Mouse (Mus musculus): ENCODE results near the gene Pdrg1. TPM values are rescaled to one million over a fixed set of nuclear protein-coding genes. Genes with fewer than 3 reads are reported as not detected.

Gene Pdrg1
- polyA plus RNA-seq, 1 experiment from 2014 or later, result 234 TPM

DNA sequence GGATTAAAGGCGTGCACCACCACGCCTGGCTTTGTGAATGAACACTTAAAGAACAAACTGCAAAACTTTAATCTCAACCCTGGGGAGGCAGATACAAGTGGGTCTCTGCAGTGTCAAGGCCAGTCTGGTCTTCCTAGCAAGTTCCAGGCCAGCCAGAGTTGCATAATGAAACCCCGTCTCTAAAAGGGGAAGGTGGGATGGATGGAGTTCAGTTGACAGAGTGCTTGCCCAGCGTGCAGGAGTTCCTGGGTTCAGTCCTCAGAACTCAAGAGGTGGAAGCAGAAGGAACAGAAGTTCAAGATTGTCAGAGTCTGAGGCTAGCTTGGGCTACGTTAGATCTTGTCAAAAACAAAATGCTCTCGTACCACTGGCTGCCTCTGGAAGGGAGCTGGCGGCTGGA is 10.8 kb upstream of the Pdrg1 start:
- no peak overlapping the region for H3K9ac ChIP-seq
- WGBS, result 82% methylated on average over 7 of the region's 7 CpGs

GRCm38 (mm10) chr2:153022855-153023254 is 7.6 kb upstream of the Pdrg1 start:
- WGBS, result 53% methylated on average over 4 of the region's 4 CpGs
- no peak for ATAC-seq (replicated peaks)
- Histone ChIP-seq H3K4me2 (no peak overlapping the region), H3K9ac (no peak overlapping the region), H3K9me3 (no peaks in the 10 kb centered on the region), H3K4me1 (no peaks in the 10 kb centered on the region), H3K27me3 (replicated peaks) (no peaks in the 10 kb centered on the region; the same call in 1 of the 2 replicates), H3K27ac (no peak overlapping the region), H3K36me3 (replicated peaks) (no peaks in the 10 kb centered on the region), H3K4me3 (no peak overlapping the region)

More for the DNA sequence above, 10.8 kb upstream of the Pdrg1 start:
- Histone ChIP-seq H3K27me3 (replicated peaks) (no peaks in the 10 kb centered on the region; the same call in 1 of the 2 replicates), H3K9me3 (no peaks in the 10 kb centered on the region), H3K4me1 (peaks cover 3% of the 10 kb centered on the region), H3K4me3 (no peak overlapping the region), H3K27ac (no peak overlapping the region), H3K4me2 (no peak overlapping the region), H3K36me3 (replicated peaks) (no peaks in the 10 kb centered on the region)
- ATAC-seq (replicated peaks), result no peak

GRCm38 (mm10) chr2:153021163-153021562 is 5.9 kb upstream of the Pdrg1 start:
- H3K9me3 ChIP-seq, result no peaks in the 10 kb centered on the region
- no peaks in the 10 kb centered on the region for H3K4me1 ChIP-seq
- no peak overlapping the region for H3K27ac ChIP-seq
- H3K4me3 ChIP-seq, result no peak overlapping the region
- no peak for ATAC-seq (replicated peaks)
- H3K9ac ChIP-seq, result no peak overlapping the region
- H3K36me3 ChIP-seq (replicated peaks), result no peaks in the 10 kb centered on the region
- WGBS, result 71% methylated on average over 3 of the region's 3 CpGs
- no peak overlapping the region for H3K4me2 ChIP-seq
- H3K27me3 ChIP-seq (replicated peaks), result peaks cover 5% of the 10 kb centered on the region; the same call in 1 of the 2 replicates

DNA sequence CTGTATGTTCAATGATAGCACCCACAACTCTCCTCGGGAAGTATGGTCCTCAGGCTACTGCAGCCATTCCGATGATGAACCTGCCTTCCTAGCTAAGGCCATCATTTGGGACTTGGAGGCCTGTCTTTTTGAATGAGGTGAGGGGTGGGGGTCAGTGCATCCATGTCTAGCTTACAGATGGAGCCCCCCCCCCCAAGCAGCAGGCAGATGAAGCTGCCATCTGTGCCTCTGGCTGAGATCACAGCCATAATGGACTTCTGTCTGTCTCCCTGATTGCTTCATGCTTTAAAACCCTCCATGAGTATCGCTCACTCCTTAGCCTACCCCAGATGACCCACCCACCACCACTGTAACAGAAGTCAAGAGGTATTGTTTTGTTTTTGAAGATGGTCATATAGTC is 4.1 kb upstream of the Pdrg1 start:
- no peak overlapping the region for H3K9ac ChIP-seq
- peaks cover 3% of the 10 kb centered on the region for H3K4me1 ChIP-seq
- no peak overlapping the region for H3K27ac ChIP-seq
- H3K9me3 ChIP-seq, result no peaks in the 10 kb centered on the region
- no peak overlapping the region for H3K4me2 ChIP-seq
- H3K27me3 ChIP-seq (replicated peaks), result 0 out of 2 replicates have a peak, but pooled peaks cover 5% of the 10 kb centered on the region
- no peak for ATAC-seq (replicated peaks)
- no peaks in the 10 kb centered on the region for H3K36me3 ChIP-seq (replicated peaks)
- WGBS, result 83% methylated on average over 3 of the region's 3 CpGs
- H3K4me3 ChIP-seq, result no peak overlapping the region

- Histone ChIP-seq H3K4me1 (peaks cover 10% of the 10 kb centered on the region), H3K4me3 (no peak overlapping the region), H3K9ac (no peak overlapping the region), H3K9me3 (no peaks in the 10 kb centered on the region), H3K27me3 (replicated peaks) (0 out of 2 replicates have a peak, but pooled peaks cover 5% of the 10 kb centered on the region), H3K36me3 (replicated peaks) (peaks cover 4% of the 10 kb centered on the region; the same call in 1 of the 2 replicates), H3K4me2 (no peak overlapping the region), H3K27ac (no peak overlapping the region)
- 45% methylated on average over 5 of the region's 5 CpGs for WGBS
- no peak for ATAC-seq (replicated peaks)
These were observed 1.6 kb upstream of the Pdrg1 start for GRCm38 (mm10) chr2:153016786-153017185.

GRCm38 (mm10) chr2:153015804-153016203 is 577 bp upstream of the Pdrg1 start:
- ATAC-seq (replicated peaks), result 0 out of 2 replicates have a peak, but pooled peaks have one; percentile 32
- peaks cover 10% of the 10 kb centered on the region for H3K4me1 ChIP-seq
- H3K27me3 ChIP-seq (replicated peaks), result 0 out of 2 replicates have a peak, but pooled peaks cover 5% of the 10 kb centered on the region
- H3K27ac ChIP-seq, result peak overlapping the region; percentile 22; the same call in 1 of the 2 replicates
- 0 out of 2 replicates have a peak overlapping the region, but pooled peaks have one; percentile 3 for H3K9ac ChIP-seq
- H3K9me3 ChIP-seq, result no peaks in the 10 kb centered on the region
- WGBS, result 37% methylated on average over 8 of the region's 8 CpGs
- peak overlapping the region; percentile 65 for H3K4me2 ChIP-seq
- H3K36me3 ChIP-seq (replicated peaks), result peaks cover 5% of the 10 kb centered on the region; the same call in 1 of the 2 replicates
- peak overlapping the region; percentile 83 for H3K4me3 ChIP-seq

DNA sequence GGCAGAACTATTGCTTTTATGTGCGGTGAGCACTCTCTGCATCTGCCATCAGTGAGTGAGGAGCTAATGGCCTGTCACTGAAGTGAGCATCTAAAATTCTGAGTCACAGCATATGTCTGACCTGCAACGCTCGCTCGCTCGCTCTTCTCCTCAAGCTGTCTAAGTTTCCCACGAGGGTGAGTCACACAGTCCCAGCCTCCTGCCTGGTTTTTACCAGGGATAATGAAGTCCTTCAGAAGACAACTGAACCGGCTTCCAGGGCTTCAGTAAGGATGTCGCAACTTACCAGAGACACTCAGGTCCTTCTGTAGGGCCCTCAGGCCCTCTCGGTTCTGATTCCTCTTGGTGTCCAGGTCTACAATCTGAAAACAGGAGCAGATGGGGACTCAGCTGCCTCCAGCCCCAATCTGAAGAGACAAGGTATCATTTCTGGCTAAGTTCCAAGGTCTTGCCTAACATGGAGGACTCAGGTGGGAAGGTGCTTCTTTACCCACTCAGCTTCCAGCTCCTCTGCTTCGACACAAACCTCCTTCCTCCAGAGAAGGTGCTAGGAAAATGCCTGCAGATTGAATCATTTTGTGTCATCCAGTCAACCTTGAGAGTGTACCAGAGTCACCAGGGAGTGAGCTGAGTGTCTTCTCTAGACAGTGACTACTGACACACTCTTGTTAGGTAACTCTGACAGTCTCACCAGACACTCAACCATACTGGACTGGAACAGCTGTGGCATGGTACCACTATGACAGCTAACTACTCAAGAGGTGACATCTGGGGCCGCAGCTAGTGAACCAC is 1.3 kb downstream of the Pdrg1 start:
- H3K9ac ChIP-seq, result no peak overlapping the region
- H3K36me3 ChIP-seq (replicated peaks), result peaks cover 19% of the 10 kb centered on the region; the same call in 1 of the 2 replicates
- H3K27ac ChIP-seq, result no peak overlapping the region
- H3K4me2 ChIP-seq, result peak overlapping the region; percentile 65
- 0 out of 2 replicates have a peak, but pooled peaks cover 5% of the 10 kb centered on the region for H3K27me3 ChIP-seq (replicated peaks)
- 94% methylated on average over 11 of the region's 11 CpGs for WGBS
- no peaks in the 10 kb centered on the region for H3K9me3 ChIP-seq
- H3K4me1 ChIP-seq, result peaks cover 10% of the 10 kb centered on the region
- H3K4me3 ChIP-seq, result peak overlapping the region; percentile 83
- ATAC-seq (replicated peaks), result no peak

GRCm38 (mm10) chr2:153009192-153009973 is 5.8 kb downstream of the Pdrg1 start:
- no peaks in the 10 kb centered on the region for H3K27me3 ChIP-seq (replicated peaks)
- H3K9me3 ChIP-seq, result no peaks in the 10 kb centered on the region
- H3K4me3 ChIP-seq, result no peak overlapping the region
- 88% methylated on average over 12 of the region's 12 CpGs for WGBS
- peaks cover 8% of the 10 kb centered on the region for H3K4me1 ChIP-seq
- H3K36me3 ChIP-seq (replicated peaks), result peaks cover 33% of the 10 kb centered on the region; the same call in 1 of the 2 replicates
- H3K4me2 ChIP-seq, result no peak overlapping the region
- H3K9ac ChIP-seq, result no peak overlapping the region
- H3K27ac ChIP-seq, result no peak overlapping the region
- no peak for ATAC-seq (replicated peaks)

GRCm38 (mm10) chr2:153005981-153006380 is 9.2 kb downstream of the Pdrg1 start:
- Histone ChIP-seq H3K9ac (no peak overlapping the region), H3K4me3 (no peak overlapping the region), H3K9me3 (no peaks in the 10 kb centered on the region), H3K27ac (no peak overlapping the region), H3K36me3 (replicated peaks) (peaks cover 28% of the 10 kb centered on the region; the same call in 1 of the 2 replicates), H3K4me2 (no peak overlapping the region), H3K4me1 (0 out of 2 replicates have a peak, but pooled peaks cover 3% of the 10 kb centered on the region), H3K27me3 (replicated peaks) (no peaks in the 10 kb centered on the region)
- ATAC-seq (replicated peaks), result no peak
- 92% methylated on average over 3 of the region's 3 CpGs for WGBS

GRCm38 (mm10) chr2:153003681-153004338 is 11.4 kb downstream of the Pdrg1 start:
- no peak overlapping the region for H3K4me2 ChIP-seq
- H3K4me1 ChIP-seq, result 0 out of 2 replicates have a peak, but pooled peaks cover 3% of the 10 kb centered on the region
- no peaks in the 10 kb centered on the region for H3K27me3 ChIP-seq (replicated peaks)
- ATAC-seq (replicated peaks), result no peak
- no peaks in the 10 kb centered on the region for H3K9me3 ChIP-seq
- H3K4me3 ChIP-seq, result no peak overlapping the region
- no peak overlapping the region for H3K9ac ChIP-seq
- 28% methylated on average over 13 of the region's 13 CpGs for WGBS
- H3K36me3 ChIP-seq (replicated peaks), result peaks cover 13% of the 10 kb centered on the region; the same call in 1 of the 2 replicates
- no peak overlapping the region for H3K27ac ChIP-seq

- ATAC-seq (replicated peaks), result no peak
- H3K27ac ChIP-seq, result no peak overlapping the region
- no peak overlapping the region for H3K4me2 ChIP-seq
- no peaks in the 10 kb centered on the region for H3K27me3 ChIP-seq (replicated peaks)
- no peak overlapping the region for H3K4me3 ChIP-seq
- H3K9me3 ChIP-seq, result no peaks in the 10 kb centered on the region
- H3K9ac ChIP-seq, result no peak overlapping the region
- H3K36me3 ChIP-seq (replicated peaks), result peaks cover 2% of the 10 kb centered on the region; the same call in 1 of the 2 replicates
- 88% methylated on average over 15 of the region's 15 CpGs for WGBS
- H3K4me1 ChIP-seq, result 0 out of 2 replicates have a peak, but pooled peaks cover 3% of the 10 kb centered on the region
These were observed 12.6 kb downstream of the Pdrg1 start for GRCm38 (mm10) chr2:153002492-153003248.
